ENCODE assay signal across 11 mouse cellular contexts in the genomic region with DNA sequence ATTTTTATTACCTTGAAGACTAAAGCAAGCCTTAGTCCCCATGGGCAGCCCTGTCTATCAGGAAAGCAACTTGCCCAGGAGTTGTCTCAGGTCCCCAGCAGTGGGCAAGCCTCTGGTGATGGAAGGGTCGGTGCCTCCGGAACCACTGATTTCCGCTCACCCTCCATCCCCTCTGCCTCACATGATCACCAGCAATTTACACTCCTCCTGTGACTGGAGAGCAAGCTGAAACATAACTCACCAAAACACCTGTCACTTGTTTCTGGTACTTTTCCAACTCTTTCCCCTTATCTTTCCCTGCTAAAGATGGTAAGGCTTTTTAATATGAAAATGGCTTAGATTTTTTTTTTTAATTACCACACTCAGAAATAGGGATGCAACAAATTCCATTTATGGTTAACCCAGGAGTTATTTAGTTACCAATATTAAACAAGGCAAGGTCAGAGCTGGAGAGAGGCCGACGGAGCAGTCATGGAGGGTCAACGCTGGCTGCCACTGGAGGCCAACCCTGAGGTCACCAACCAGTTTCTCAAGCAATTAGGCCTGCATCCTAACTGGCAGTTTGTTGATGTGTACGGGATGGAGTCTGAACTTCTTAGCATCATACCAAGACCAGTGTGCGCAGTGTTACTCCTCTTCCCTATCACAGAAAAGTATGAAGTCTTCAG. TPM values are rescaled to one million over a fixed set of nuclear protein-coding genes. Genes with fewer than 3 reads are reported as not detected.
DNase-seq lines count a peak whose midpoint lies in the region; ATAC-seq lines count a peak whose summit lies in the region.
"Had no signal": no experiment of that assay in that cellular context is flagged by ENCODE, and none has a peak within 500 bp of the region (broad histone marks: within the 10 kb centered on the region; RNA-seq: fewer than 3 reads in every experiment).

Gene Uchl4 (plus strand): TSS at position 434 of the 668 bp plus-strand sequence.

- 87% methylated on average over 8 of the region's 8 CpGs for WGBS in limb, embryonic 12.5 days
- whole genome bisulfite sequencing in limb, embryonic 10.5 days: 83% methylated on average over 8 of the region's 8 CpGs
- 74% methylated on average over 8 of the region's 8 CpGs for WGBS in embryonic facial prominence, embryonic 12.5 days
- 76% methylated on average over 8 of the region's 8 CpGs for WGBS in intestine, embryonic 15.5 days

- no peaks in the 10 kb centered on the region for H3K9me3 ChIP-seq in limb, embryonic 12.5 days
- H3K9me3 ChIP-seq in limb, embryonic 10.5 days (replicated peaks): no peaks in the 10 kb centered on the region
- H3K9me3 ChIP-seq in embryonic facial prominence, embryonic 12.5 days: no peaks in the 10 kb centered on the region
- H3K9me3 ChIP-seq in intestine, embryonic 15.5 days: no peaks in the 10 kb centered on the region

- H3K27ac ChIP-seq in limb, embryonic 12.5 days: peak within 1 kb of the TSS; percentile 4
- H3K27ac ChIP-seq in limb, embryonic 10.5 days: no peak within 1 kb of the TSS
- peak within 1 kb of the TSS; percentile 80 for H3K27ac ChIP-seq in embryonic facial prominence, embryonic 12.5 days
- H3K27ac ChIP-seq in intestine, embryonic 15.5 days: 0 out of 2 replicates have a peak within 1 kb of the TSS, but pooled peaks have one; percentile 42

- no peak within 1 kb of the TSS for H3K4me2 ChIP-seq in limb, embryonic 12.5 days
- no peak within 1 kb of the TSS for H3K4me2 ChIP-seq in embryonic facial prominence, embryonic 12.5 days (replicated peaks)
- no peak within 1 kb of the TSS for H3K4me2 ChIP-seq in intestine, embryonic 15.5 days (replicated peaks)
- H3K4me2 ChIP-seq: liver, embryonic 11.5 days had no signal

- ATAC-seq in limb, embryonic 12.5 days (ENCODE audit: insufficient number of reproducible peaks, insufficient read depth, low FRiP score, low TSS enrichment, low read depth): no peak
- ATAC-seq in embryonic facial prominence, embryonic 12.5 days (ENCODE audit: insufficient number of reproducible peaks, insufficient read depth, low FRiP score, low TSS enrichment): no peak
- no peak for ATAC-seq in intestine, embryonic 15.5 days

- no peak for DNase-seq in limb, embryonic 10.5 days (ENCODE audit: low spot score)
- DNase-seq in kidney, postnatal 4 days: peak; percentile 38 to 55
- DNase-seq in ovary, postnatal 14 days (ENCODE audit: low spot score): no peak
- DNase-seq in layer of hippocampus, adult 9-11 months: no peak
- no peak for DNase-seq in left cerebral cortex, adult 18-20 months (ENCODE audit: low spot score in 2 of 2)
- DNase-seq: cerebellum, adult 2 months; heart, postnatal 36 days had no signal

- no peaks in the 10 kb centered on the region for H3K27me3 ChIP-seq in limb, embryonic 12.5 days
- no peaks in the 10 kb centered on the region for H3K27me3 ChIP-seq in limb, embryonic 10.5 days (ENCODE audit: low read depth, poor library complexity, severe bottlenecking)
- H3K27me3 ChIP-seq in embryonic facial prominence, embryonic 12.5 days: no peaks in the 10 kb centered on the region
- H3K27me3 ChIP-seq in intestine, embryonic 15.5 days (replicated peaks): no peaks in the 10 kb centered on the region

- H3K4me1 ChIP-seq in limb, embryonic 12.5 days (replicated peaks): peaks cover 12% of the 10 kb centered on the region
- peaks cover 28% of the 10 kb centered on the region for H3K4me1 ChIP-seq in limb, embryonic 10.5 days
- peaks cover 44% of the 10 kb centered on the region for H3K4me1 ChIP-seq in embryonic facial prominence, embryonic 12.5 days
- peaks cover 24% of the 10 kb centered on the region for H3K4me1 ChIP-seq in intestine, embryonic 15.5 days (replicated peaks)

- H3K36me3 ChIP-seq in limb, embryonic 12.5 days: peaks cover 6% of the 10 kb centered on the region; the same call in 1 of the 2 replicates
- peaks cover 7% of the 10 kb centered on the region for H3K36me3 ChIP-seq in limb, embryonic 10.5 days
- no peaks in the 10 kb centered on the region for H3K36me3 ChIP-seq in embryonic facial prominence, embryonic 12.5 days
- no peaks in the 10 kb centered on the region for H3K36me3 ChIP-seq in intestine, embryonic 15.5 days

- no peak within 1 kb of the TSS for H3K4me3 ChIP-seq in limb, embryonic 12.5 days (replicated peaks)
- H3K4me3 ChIP-seq in limb, embryonic 10.5 days: no peak within 1 kb of the TSS
- H3K4me3 ChIP-seq in embryonic facial prominence, embryonic 12.5 days: no peak within 1 kb of the TSS
- H3K4me3 ChIP-seq in intestine, embryonic 15.5 days (replicated peaks): no peak within 1 kb of the TSS

- no peak within 1 kb of the TSS for H3K9ac ChIP-seq in limb, embryonic 12.5 days (replicated peaks)
- no peak within 1 kb of the TSS for H3K9ac ChIP-seq in embryonic facial prominence, embryonic 12.5 days
- no peak within 1 kb of the TSS for H3K9ac ChIP-seq in intestine, embryonic 15.5 days

RNA-seq across cellular contexts. Expression of gene Uchl4, which starts in this region (rescaled TPM):
- 3.8 and 4.8 TPM in 2 replicates for polyA plus RNA-seq in limb, embryonic 12.5 days (2016; fragmentation: Nextera tagmentation; extraction: Ambion mirVana)
- 3.5 and 3.7 TPM in 2 replicates for polyA plus RNA-seq in limb, embryonic 10.5 days (2016; fragmentation: Nextera tagmentation; extraction: Ambion mirVana)
- polyA plus RNA-seq in embryonic facial prominence, embryonic 12.5 days (2016; fragmentation: Nextera tagmentation; extraction: Ambion mirVana): 3.0 and 4.4 TPM in 2 replicates
- 2.2 and 3.3 TPM in 2 replicates for polyA plus RNA-seq in intestine, embryonic 15.5 days (2015; fragmentation: Nextera tagmentation; extraction: Ambion mirVana)
- 1 to 10 TPM; 1.9 to 3.7 TPM for total RNA-seq in left cerebral cortex, adult 18-20 months (2021)

Comparison
In these comparisons a context has a peak if more than half of its experiments do, and no peak if none do; other contexts are left out.
1. DNase-seq: peak in kidney, postnatal 4 days (2 of 2); none in limb, embryonic 10.5 days (single experiment), ovary, postnatal 14 days (single experiment), layer of hippocampus, adult 9-11 months (single experiment) and left cerebral cortex, adult 18-20 months (0 of 2).